Mouse (Mus musculus) layer of hippocampus, adult 8-10 months (tissue): Measurements from ENCODE around the gene Ago1. TPM values are rescaled to one million over a fixed set of nuclear protein-coding genes. Genes with fewer than 3 reads are reported as not detected.

Experiments used
- DNase-seq, 2 experiments: peaks; one replicate each; pipeline ENCODE4 v3.0.0; 2022; ENCODE audit warnings: low spot score in 2 of 2
- total RNA-seq, 4 experiments: library from RNA; stranded (reverse); gene quantifications; 2 replicates each; pipeline ENCODE4 v1.2.4; 2022

Ago1 gene
- total RNA-seq, 4 experiments from 2014 or later: 60.7 to 65.7 (median 62.1) TPM

DNA sequence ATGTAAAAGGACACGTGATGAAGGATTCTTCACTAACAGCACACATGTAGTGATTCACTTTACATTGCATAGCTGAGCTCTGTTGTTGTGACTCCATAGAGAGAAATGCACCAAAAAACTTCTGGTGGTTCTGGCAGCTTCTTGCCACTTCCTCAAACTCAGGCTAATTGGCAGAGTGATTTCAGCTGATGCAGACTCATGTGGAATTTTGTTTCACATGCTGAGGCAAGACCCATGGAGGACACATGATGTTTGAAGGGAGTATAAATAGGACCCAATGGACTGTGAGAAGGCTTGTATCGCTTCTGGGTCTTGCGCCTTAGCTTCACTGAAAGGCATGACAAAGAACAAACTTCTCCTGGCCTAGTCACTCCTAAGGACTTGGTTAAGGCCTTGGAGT, 55.9 kb downstream of the Ago1 start:
- no peak for DNase-seq

Other genes starting within 250 kb of the Ago1 start
- 100 to 1,000 TPM; 240 to 257 (median 248) TPM for gene Map7d1, start 212.2 kb downstream of the Ago1 start, total RNA-seq
- gene Trappc3, start 206.3 kb downstream of the Ago1 start, total RNA-seq: 10 to 100 TPM; 79.9 to 89.9 (median 85.1) TPM
- 1 to 10 TPM; 1.7 to 2.3 (median 2.0) TPM for gene Col8a2, start 181.8 kb downstream of the Ago1 start, total RNA-seq
- gene Adprhl2, start 146.9 kb downstream of the Ago1 start, total RNA-seq: 10 to 100 TPM; 29.3 to 31.6 (median 29.7) TPM
- gene Tekt2, start 142.9 kb downstream of the Ago1 start, total RNA-seq: 1 to 10 TPM; 1.3 to 2.6 (median 1.4) TPM
- 10 to 100 TPM; 29.2 to 44.5 (median 37.1) TPM for gene Ago3, start 39.0 kb downstream of the Ago1 start, total RNA-seq
- gene Ago4, start 64.9 kb upstream of the Ago1 start, total RNA-seq: 10 to 100 TPM in 1 of 4 experiments, 1 to 10 TPM in 3; 6.7 to 11.6 (median 8.5) TPM
- gene Clspn, start 88.4 kb upstream of the Ago1 start, total RNA-seq: 1 to 10 TPM in 3 of 4 experiments, under 1 TPM in 1; 0.77 to 2.5 (median 1.6) TPM
- 10 to 100 TPM; 66.8 to 72.5 (median 69.7) TPM for gene 5730409E04Rik, start 141.2 kb upstream of the Ago1 start, total RNA-seq
- gene Psmb2, start 209.0 kb upstream of the Ago1 start, total RNA-seq: 100 to 1,000 TPM in 3 of 4 experiments, 10 to 100 TPM in 1; 97.0 to 117 (median 111) TPM